Mouse (Mus musculus): Measurements from ENCODE around the gene Zzef1.

Gene Zzef1

DNA sequence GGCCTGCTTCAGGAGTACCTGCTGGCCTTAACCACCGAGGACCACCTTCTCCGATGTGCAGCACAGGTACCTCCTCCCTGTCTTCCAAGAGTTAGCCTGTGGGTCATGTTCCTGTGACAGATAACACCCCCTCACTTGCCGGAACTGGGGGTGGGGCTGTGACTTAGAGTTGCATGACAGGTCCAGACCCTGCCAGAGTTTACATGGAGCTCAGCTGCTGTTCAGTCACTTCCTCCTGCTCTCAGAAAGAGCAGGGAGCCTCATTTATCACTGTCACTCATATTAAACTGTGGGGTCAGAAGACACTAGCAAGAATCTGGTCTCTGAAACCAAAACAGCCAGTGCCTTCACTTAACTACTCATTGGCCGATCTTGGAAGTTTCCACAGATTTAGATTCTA is 127.1 kb downstream of the Zzef1 start:
- peak in 1 of 2 experiments; percentile 25 for DNase-seq

DNA sequence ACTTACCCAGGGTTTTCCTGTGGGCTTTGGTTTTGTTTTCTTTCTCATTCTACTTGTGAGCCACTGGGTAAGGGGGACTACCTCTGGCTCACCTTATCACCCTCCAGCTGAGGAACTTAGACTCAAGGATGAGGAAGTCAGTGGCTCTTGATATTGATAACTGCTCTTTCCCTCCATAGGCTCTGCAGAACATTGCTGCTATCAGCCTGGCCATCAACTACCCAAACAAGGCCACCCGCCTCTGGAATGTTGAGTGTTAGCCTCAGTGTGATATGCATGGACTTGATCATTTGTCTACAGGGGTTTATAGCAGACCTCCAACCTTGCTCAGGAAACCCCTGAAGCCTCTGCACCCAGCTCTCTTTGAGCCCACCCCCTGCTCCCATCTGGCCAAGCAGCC is 128.4 kb downstream of the Zzef1 start:
- DNase-seq, result no peak

DNA sequence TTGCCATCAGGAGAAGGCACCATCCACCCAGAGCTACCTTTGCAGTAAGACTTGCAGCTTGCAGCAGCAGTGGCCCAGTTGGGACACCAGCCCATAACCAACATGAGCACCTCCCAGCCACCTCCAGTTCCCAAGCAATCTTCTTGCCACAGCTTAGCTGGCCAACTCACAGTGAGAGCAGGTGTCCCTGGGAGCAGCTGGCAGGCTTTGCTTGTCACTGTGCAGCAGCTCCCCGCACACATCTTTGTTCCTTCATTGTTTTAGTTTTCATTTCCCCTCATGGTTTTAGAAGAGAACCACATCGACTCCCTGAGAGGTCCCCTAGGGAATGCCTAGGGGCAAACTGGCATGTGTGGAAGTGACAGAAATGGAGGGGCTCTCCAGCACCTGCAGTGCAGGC is 129.0 kb downstream of the Zzef1 start:
- no peak for DNase-seq

DNA sequence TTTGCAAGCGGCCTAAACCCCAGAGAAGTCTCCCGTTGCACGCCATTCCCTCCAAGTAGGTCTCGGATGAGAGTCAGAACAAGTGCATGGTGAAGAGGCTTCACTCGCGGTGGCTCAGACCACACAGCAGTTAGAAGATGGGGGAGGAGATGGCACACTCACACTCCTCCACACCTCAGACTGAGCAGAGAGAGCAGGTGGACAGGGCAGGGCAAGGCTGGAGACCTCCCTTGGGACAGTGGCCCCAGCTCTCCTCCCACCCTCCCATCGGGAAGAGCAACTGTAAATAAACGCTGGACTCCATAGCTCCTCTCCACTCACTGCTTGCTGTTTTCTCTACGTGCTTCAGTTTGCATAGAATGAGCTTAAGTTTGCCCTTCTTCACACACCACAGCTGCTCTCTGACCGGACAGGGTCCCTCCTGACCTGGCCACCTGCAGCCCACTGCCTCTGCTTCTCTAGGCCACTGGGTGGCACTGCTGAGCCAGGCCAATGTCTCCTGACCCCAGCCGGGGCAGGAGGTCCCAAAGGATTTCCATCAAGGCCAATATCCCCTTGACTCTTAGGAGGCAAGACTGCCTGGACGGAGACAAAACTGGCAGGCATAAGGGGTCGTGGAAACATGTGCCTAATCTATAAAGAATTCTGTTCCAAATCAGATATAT is 130.3 kb downstream of the Zzef1 start:
- peak; percentile 29 to 72 for DNase-seq

DNA sequence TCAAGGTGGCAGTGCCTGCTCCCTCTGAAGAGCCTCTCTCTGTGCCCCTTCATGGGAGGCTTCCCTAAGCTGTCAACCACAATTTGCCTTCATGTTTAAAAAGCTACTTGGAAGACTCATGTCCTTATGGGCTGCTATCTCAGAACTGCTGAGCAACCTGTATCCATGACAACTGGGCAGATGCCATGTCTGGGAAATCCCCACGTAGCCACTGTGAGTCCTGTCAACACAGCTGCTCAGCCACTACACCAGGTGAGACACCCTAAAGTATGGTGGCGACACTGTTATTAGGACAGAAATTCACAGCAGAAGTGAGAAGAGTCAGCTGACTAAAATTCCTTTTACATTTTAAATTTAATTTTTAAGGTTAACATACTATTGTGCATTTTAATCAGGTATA is 132.5 kb downstream of the Zzef1 start:
- no peak for DNase-seq

DNA sequence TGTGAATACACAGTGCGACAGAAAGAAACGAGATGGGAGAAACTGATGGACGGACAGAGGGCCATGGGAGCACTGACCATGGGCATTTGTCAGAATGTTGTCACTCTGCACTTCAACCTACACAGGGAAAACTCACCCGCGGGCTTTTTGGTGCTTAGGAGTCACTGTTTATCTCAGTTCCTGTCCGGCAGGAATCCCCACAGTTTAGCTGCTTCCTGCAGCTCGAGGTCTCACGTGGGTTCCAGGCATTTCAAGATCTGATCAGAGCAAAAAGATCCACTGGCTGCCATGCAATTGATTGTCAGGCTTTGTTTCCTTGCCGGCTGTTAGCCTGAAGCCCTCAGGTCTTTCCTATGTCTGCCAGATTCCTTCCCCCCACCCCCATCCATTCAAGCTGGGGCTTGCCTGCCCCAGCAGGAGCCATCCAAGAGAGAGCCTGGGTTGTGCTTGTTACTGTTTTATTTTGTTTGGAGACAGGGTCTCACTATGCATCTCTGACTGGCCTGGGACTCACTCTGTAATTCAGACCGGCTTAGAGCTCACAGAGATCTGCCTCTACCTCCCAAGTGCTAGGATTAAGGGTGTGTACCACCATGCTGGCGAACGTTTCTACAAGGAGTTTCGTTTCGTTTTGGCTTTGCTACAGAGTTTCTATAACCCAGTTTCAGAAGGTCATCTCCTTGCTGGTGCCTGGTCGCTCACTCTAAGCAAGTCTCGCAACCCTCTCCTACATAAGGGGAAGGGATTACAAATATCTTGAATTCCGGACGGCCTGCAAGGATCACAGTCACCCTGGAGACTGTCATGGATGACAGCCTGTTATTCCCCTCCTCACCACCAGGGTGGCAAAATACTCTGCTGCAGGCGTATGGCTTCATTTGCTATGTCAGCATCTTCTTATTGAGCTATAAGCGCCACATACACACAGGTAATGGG is 144.4 kb downstream of the Zzef1 start:
- peak; percentile 24 to 45 for DNase-seq

DNA sequence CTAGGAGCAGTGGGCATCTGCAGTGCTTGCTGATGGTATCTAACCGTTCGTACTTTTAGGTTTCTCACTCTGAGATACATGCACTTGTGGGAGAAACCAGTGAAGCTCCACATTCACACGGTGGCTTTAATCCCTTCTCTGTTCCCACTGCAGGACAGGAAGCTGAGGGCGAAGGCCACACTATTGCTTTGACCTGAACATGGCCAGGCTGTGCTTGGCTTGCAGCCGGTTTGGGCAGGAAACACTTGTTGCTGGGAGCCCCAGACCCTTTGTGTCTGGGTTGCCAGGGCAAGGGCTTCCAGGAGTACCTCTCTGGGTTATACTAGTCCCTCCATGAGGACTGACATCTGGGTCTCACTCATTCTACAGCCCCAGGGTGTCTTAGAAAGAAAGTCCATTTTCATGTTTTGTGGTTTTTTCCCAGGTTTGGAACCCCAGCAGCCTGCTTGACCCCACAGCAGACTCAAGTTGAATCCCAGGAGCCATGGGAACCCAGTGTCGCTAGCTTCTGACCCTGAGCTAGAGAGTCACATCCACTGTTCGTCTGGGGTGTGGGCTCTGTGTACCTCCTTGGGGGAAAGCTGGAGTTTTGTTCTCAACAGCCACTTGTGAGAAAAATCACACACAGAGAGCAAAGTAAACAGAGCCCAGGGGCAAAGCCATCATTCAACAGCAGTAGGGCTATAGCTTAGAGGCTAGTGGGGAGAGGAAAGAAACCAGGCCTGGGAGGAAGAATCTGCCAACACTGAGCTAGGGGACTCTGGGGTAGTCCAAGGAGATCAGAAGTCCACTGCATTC is 149.2 kb downstream of the Zzef1 start:
- peak; percentile 23 to 40 for DNase-seq

DNA sequence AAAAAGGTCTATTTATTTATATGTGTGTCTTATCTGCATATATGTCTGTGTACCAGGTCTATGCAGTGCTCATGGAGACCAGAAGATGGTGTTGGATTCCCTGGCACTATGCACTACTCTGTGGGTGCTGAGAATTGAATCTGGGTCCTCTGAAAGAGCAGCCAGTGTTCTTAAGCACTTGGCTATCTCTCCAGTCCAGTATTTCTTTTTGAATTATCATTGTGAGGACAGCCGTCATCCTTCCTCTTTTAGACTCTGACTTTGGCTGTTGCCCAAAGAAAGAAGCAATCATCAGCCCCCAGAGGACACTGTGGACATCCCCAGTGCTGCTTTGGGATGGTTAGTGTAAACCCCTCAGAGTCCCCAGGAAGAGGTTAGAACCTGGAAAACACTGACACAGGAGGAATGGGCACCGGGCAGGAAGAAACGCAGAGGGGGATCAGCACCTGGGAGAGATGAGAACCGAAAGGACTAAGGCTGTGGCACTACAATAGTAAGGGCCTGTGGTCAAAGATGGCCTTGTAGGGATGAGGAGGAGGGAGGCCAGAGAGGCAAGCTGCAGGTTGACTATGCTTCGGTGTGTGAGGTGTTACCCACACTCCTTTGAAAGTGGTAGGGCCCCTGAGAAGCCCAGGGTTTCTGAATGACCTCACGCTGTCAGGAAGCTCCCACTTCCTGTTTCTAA is 150.0 kb downstream of the Zzef1 start:
- peak in 1 of 2 experiments; percentile 22 for DNase-seq

DNA sequence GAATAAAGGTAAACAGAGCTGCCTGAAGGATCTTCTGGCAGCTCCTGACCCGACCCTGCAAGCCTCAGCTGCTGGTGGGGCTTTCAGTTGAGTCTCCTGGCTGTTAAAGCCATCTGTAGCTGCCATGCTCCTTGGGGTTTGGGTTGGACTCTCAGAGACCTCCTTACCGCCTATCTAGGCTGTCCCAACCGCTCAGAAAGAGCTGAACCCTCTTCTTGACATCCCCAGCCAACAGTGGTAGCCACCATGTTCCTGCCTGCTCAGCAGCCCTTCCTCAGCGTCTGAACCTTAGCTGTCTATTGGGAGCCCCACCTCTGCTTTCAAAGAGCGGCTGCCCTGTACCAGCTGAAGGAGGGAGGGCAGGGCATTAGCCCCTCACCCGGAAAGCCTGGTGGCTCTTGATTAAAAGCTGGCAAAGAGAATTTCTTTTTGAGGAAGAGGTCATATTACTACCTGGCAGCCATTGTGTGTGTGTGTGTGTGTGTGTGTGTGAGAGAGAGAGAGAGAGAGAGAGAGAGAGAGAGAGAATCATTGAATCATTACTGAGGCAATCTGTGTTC is 150.6 kb downstream of the Zzef1 start:
- DNase-seq, result no peak

DNA sequence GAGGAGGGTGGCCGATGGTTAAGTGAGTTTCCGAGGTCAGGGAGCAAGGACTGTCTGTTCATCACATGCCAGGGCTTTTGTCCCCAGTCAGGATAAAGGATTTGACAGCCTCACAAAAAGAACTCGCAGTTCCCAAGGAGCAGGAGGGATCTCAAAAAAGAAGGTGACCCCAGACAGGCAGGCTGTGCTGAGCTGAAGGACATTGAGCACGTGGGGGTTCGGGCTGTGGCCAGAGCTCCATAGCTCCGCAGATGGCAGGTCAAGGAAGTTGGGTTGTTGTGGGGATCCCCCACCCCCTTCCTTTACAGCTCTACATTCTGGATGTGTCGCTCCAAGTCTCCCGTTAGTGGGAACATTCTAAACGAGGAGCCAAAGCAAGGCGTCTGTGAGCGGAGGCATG is 151.8 kb downstream of the Zzef1 start:
- DNase-seq, result no peak

DNA sequence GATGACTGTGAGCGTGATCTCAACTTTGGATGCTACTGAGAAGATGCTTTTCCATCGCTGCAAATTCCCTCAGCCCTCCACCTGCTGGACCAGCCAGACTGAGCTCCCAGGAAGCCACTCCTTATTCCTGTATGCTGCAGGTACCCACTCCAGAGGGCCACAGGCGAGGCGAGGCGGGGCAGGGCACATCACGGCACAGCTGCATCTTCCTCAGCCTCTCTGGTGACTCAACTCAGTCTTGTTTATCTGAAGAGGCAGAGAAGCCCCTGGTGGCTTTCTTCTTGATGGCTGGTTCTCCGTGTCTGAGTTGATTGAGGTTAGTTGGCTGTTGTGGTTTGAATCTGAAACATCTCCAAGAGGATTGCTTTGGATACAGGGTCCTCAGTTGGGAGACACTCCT is 152.2 kb downstream of the Zzef1 start:
- DNase-seq, result no peak

DNA sequence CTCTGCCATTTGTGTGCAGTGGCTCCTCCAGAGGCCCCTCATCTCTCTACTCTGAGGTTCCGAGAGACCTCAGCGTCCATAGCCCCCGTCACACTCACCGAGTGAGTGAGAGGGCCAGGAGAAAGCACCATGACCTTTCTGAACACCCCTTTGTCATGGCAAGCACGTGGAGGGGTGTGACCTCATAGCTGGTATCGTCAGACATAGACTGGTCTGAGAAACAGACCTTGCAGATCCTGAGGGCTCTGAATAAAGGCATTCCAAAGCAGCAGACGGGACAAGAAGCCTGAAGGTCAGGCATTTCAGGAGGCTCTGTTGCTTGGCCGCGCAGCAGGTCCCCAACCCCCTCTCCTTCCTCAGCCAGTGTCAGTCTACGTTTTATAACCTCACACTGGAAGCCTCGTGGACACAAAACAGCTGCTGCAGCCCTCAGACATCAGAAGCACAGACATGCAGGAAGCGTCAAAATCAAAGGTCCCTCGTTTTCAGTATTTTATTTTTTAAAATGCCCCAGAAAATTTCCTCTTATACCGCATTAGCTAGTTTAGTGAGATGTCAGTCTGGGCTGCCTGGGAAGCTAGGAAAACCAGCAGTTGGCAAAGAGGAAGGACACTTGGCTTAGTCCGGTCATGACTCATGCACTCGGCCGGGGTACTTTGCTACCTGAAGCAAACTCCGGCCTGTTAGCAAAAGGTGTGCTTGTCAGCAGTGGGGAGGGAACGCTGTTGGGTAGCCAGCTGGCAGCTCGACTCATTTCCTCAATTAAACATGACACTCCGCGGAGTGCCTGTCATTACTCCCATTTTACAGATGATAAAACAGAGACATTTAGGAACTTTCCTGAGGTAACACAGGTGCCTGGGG is 155.3 kb downstream of the Zzef1 start:
- DNase-seq, result peak; percentile 25 to 39

DNA sequence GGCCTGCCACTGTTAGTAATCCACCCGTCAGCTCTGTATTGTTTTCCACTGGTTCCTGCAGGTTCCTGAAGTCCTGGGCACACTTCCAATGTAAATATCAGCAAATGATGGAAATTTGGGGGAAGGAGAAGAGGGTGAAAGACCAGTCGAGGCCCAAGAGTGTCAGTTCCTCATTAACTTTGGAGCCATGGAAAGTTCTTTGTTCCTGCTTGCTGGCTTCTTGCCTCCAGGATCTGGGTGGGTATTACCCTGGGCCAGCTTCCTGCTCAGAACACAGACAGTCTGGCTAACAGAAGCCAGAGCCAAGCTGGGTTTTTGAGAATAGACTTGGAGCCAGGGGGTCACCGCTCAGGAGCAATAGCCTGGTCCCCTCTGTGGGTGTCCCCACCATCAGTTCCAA is 156.2 kb downstream of the Zzef1 start:
- peak; percentile 52 to 61 for DNase-seq

DNA sequence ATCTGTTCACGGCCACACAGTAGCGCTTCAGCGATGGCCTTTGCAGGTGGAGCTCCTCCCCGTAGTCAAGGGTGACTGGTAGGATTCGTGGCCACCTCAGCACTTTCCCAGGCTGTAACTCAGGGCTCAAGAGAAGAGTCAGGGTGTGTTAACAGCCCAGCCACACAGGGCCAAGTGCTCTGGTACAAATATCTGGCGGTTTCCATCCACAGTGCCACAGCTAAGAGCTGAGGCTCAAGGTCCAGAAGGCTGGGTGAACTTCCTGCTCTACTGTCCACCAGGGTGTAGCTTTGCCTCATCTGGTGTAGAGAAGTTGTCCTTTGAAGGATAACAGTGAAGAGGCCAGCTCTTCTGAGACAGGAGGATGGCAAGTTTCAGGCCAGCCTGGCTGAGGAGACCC is 156.7 kb downstream of the Zzef1 start:
- DNase-seq, result peak in 1 of 2 experiments; percentile 19

DNA sequence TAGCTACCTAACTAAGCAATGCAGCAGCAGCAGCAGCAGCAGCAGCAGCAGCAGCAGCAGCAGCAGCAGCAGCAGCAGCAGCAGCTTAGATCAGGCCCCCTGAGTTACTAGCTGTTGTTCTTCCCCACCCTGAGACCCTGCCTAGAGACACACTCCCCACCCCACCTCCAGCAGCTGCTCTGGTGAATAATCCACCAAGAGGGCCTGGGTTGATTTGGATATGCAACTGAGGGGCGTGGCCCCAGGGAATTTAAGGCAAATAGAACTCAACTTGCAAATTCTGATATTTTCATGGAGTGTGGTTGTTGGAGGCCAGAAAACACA is 157.1 kb downstream of the Zzef1 start:
- DNase-seq, result no peak

DNA sequence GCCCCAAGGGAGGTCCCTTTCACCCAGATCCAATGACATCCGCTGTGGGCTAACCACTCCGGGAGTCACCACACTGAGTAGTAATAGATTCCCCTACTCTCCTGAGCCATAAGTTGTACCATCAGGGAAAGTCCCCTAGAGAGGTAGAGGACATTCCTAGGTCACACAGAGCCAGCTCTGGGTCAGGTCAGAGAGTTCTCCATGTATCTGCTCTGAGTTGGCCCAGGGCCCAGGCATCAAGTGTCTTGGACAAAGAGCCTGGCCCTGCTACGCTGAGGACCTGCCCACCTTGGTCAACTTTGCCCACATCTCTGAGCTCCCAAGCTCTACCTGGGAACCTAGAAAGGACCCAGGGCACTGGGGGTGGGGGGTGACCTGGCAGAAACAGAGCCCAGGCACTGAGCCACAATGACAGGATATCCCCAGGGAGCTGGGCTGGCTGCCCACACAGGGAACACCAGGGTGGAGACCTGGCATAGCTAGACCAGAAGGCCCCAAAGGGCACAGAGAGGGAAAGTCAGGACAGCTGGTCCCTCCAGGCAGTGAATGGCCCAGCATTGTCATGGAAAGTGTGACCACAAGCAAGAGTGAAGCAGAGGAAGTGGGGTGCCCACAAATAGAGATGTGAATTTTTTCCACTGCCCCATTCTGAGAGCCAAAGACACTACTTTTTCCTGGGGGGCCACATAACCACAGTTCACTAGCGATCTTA is 157.6 kb downstream of the Zzef1 start:
- peak; percentile 77 to 81 for DNase-seq

DNA sequence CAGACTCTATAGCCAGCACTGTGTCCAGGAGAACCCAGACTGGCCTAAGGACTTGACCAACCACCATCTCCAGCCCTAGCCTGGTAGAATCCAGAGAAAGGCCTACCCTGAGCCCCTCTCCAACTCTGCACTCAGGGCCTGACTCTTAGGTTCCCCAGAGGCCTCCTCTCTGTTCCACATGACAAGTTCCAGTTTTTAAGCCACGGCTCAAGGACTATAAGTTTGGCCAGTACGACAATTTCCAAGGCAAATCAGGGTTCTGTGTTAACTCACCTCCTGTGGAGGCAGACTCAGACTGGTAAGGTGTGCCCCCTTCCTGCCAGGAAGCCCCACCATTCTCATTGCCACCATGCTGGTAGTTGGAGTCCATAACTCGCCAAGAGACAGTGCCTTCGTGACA is 158.2 kb downstream of the Zzef1 start:
- no peak for DNase-seq

DNA sequence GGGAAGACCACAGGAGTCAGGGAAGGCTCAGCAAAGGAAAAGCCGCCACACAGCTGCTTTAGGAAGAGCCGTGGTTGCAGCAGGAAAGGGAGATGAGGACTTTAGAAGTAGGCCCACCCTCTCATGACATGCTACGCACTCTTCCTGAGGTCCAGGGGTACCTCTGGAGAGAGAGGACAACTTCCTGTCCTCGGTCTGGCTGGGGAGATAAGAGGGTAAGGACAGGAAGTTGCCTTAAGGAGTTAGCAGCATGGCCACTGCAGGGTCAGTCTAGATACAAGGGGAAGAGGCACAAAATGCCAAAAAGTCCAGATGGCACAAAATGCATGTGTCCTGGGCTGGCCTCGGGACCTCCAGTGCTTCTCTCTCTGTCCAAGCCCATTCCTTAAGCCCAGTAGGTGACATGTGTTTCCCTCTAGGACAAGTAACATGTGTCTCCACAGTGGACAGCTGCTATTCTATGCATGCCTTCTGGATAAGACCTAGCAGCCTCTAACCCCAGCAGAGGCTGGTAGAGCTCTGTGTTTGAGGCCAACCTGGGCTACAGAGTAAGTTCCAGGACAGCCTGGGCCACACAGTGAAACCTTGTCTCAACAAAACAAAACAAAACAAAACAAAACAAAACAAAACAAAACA is 159.4 kb downstream of the Zzef1 start:
- DNase-seq, result peak in 1 of 2 experiments; percentile 41

DNA sequence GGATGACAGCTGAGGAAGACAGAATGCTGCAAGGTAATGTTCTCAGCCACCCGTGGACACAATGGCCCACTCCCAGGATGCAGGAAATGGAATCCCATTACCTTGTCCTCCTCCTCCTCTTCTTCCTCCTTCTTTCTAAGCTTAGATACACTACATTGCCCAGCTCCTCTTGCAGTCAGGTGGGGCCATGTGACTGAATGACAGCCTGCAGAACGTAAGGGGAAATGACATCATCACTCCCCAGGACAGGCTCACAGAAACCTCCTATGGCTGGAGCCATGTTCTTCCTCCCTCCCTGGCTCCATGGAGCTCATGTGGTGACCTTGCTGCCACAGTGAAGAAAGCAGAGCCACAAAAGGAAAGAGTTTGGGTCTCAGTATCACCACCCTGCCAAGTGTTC is 161.3 kb downstream of the Zzef1 start:
- no peak for DNase-seq

DNA sequence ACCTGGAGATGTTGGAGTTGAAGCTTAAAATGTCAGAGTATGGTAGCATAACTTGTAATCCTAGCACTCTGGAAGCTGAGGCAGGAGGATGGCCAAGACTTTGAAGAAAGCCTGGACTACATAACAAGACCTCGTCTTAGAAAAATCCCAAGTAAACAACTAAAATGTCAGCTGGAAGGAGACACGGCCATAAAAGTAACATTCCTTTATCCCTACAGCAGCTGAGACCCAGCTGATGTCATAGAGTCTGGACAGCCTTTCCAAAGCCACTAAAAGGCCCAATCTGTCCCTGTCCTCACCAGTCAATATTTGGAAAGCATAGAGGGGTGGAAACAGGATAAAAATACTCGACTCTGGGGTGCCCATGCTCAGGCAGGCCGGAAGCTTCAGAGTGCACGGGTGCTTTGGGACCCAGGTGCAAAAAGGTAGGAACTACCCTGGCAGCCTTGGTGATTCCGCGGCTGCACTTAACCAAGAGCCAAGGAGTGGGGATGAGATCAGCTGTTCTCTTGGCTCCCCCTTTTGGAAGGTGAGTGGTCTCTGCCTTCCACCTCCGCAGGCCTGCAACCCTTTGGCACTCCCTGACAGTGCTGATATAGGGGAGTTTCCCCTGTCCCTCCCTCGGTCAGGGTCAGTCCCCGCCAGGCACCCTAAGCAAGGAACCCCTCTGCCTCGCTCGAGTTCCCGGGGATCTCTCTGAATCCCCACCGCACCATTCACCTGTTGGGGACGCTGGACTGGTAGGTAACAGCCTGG is 164.1 kb downstream of the Zzef1 start:
- DNase-seq, result no peak
